In genomic region chrX:52138033-52138432, GRCm38 (mm10) we compare ENCODE assay signal across 27 mouse cellular contexts.
"Had no signal": no experiment of that assay in that cellular context is flagged by ENCODE, and none has a peak within 500 bp of the region (broad histone marks: within the 10 kb centered on the region; RNA-seq: fewer than 3 reads in every experiment).

No protein-coding gene starts in this region.

- H3K27ac ChIP-seq: heart, embryonic 13.5 days; heart, embryonic 15.5 days; hindbrain, embryonic 13.5 days; hindbrain, embryonic 15.5 days; hindbrain, postnatal 0 days; intestine, embryonic 15.5 days; layer of hippocampus, adult 2 months; left cerebral cortex, adult 2 months; limb, embryonic 10.5 days; limb, embryonic 12.5 days; liver, embryonic 13.5 days; liver, embryonic 15.5 days had no signal

- H3K9ac ChIP-seq: heart, embryonic 13.5 days; heart, embryonic 15.5 days; hindbrain, embryonic 13.5 days; hindbrain, embryonic 15.5 days; intestine, embryonic 15.5 days; limb, embryonic 12.5 days; liver, embryonic 13.5 days; liver, embryonic 15.5 days; liver, postnatal 0 days had no signal

- H3K4me2 ChIP-seq: heart, embryonic 11.5 days; heart, embryonic 13.5 days; heart, embryonic 15.5 days; hindbrain, embryonic 13.5 days; hindbrain, embryonic 15.5 days; intestine, embryonic 15.5 days; limb, embryonic 12.5 days; liver, embryonic 11.5 days; liver, embryonic 13.5 days; liver, embryonic 15.5 days had no signal

- ATAC-seq: hindbrain, postnatal 0 days; intestine, embryonic 15.5 days; intestine, postnatal 0 days; liver, postnatal 0 days had no signal

- H3K4me1 ChIP-seq: heart, embryonic 13.5 days; hindbrain, embryonic 13.5 days; hindbrain, embryonic 15.5 days; intestine, embryonic 15.5 days; limb, embryonic 10.5 days; limb, embryonic 12.5 days; liver, embryonic 15.5 days had no signal

- H3K27me3 ChIP-seq: heart, embryonic 15.5 days; hindbrain, embryonic 13.5 days; hindbrain, embryonic 15.5 days; intestine, embryonic 15.5 days; liver, embryonic 13.5 days; liver, embryonic 15.5 days had no signal

- DNase-seq: gastrocnemius, postnatal 14 days; gastrocnemius, postnatal 36 days; heart, adult 11 months; heart, postnatal 14 days; heart, postnatal 36 days; kidney, adult 18-20 months; kidney, adult 8-10 months; kidney, postnatal 10 days; kidney, postnatal 25 days; kidney, postnatal 4 days; liver; liver, embryonic 13.5 days; liver, postnatal 0 days had no signal

- H3K4me3 ChIP-seq: heart, embryonic 13.5 days; heart, embryonic 15.5 days; hindbrain, embryonic 13.5 days; hindbrain, embryonic 15.5 days; intestine, embryonic 15.5 days; layer of hippocampus, adult 2 months; left cerebral cortex, adult 2 months; limb, embryonic 10.5 days; limb, embryonic 12.5 days; liver, embryonic 13.5 days; liver, embryonic 15.5 days had no signal

- H3K9me3 ChIP-seq: heart, embryonic 13.5 days; heart, embryonic 15.5 days; hindbrain, embryonic 13.5 days; hindbrain, embryonic 15.5 days; intestine, embryonic 15.5 days; limb, embryonic 10.5 days; limb, embryonic 12.5 days; liver, embryonic 13.5 days; liver, embryonic 15.5 days had no signal

- H3K36me3 ChIP-seq: heart, embryonic 13.5 days; heart, embryonic 15.5 days; hindbrain, embryonic 13.5 days; hindbrain, embryonic 15.5 days; intestine, embryonic 15.5 days; limb, embryonic 10.5 days; limb, embryonic 12.5 days; liver, embryonic 13.5 days; liver, embryonic 15.5 days had no signal
